In the genomic region with DNA sequence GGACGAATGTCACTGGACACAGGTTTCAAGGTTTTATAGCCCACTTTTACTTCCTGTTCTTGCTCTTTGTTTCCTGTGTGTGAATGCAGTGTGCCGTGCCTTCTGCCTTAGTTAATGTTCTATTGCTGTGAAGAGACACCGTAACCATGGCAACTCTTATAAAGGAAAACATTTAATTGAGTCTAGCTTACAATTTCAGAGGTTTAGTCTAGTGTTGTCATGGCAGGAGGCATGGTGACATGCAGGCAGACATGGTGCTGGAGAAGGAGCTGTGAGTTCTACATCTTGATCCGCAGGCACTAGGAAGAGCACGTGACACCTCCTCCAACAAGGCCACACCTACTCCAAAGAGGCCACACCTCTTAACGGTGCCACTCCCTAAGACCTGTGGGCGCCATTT, we compare ENCODE assay signal across 24 mouse cellular contexts. TPM values are rescaled to one million over a fixed set of nuclear protein-coding genes. Genes with fewer than 3 reads are reported as not detected.
DNase-seq lines count a peak whose midpoint lies in the region; ATAC-seq and TF ChIP-seq lines count a peak whose summit lies in the region.
"Had no signal": no experiment of that assay in that cellular context is flagged by ENCODE, and none has a peak within 500 bp of the region (broad histone marks: within the 10 kb centered on the region; RNA-seq: fewer than 3 reads in every experiment).

No protein-coding gene starts in this region.

- no peak for TF ChIP-seq CTCF in testis, adult 2 months (IDR thresholded peaks at IDR 0.05; ENCODE audit: control insufficient read depth, insufficient read depth, insufficient replicate concordance, low read depth, low read length)

- no peaks in the 10 kb centered on the region for H3K9me3 ChIP-seq in hindbrain, embryonic 16.5 days (ENCODE audit: control insufficient read depth, low read length)
- H3K9me3 ChIP-seq in hindbrain, embryonic 10.5 days = peaks cover 2% of the 10 kb centered on the region; the same call in 1 of the 2 replicates
- no peaks in the 10 kb centered on the region for H3K9me3 ChIP-seq in forebrain, embryonic 16.5 days (ENCODE audit: control insufficient read depth, low read length)
- no peaks in the 10 kb centered on the region for H3K9me3 ChIP-seq in neural tube, embryonic 15.5 days (replicated peaks)
- H3K9me3 ChIP-seq: heart, embryonic 15.5 days; kidney, embryonic 15.5 days had no signal

- ATAC-seq in hindbrain, embryonic 16.5 days = peak; percentile 71
- ATAC-seq in forebrain, embryonic 16.5 days = peak; percentile 73
- peak; percentile 57 for ATAC-seq in neural tube, embryonic 15.5 days (ENCODE audit: low FRiP score)
- ATAC-seq in frontal cortex, adult (ENCODE audit: low TSS enrichment) = no peak
- ATAC-seq: liver, embryonic 12.5 days had no signal

- H3K4me3 ChIP-seq in hindbrain, embryonic 16.5 days (ENCODE audit: low read length) = no peak overlapping the region
- H3K4me3 ChIP-seq in hindbrain, embryonic 10.5 days = no peak overlapping the region
- peak overlapping the region; percentile 59; the same call in 1 of the 2 replicates for H3K4me3 ChIP-seq in testis, adult 2 months (ENCODE audit: control insufficient read depth, low read depth, low read length)
- H3K4me3 ChIP-seq in forebrain, embryonic 16.5 days (replicated peaks; ENCODE audit: low read length) = no peak overlapping the region
- no peak overlapping the region for H3K4me3 ChIP-seq in neural tube, embryonic 15.5 days (replicated peaks)
- H3K4me3 ChIP-seq: embryonic facial prominence, embryonic 10.5 days; heart, embryonic 15.5 days; kidney, embryonic 15.5 days; limb, embryonic 13.5 days; liver, embryonic 12.5 days had no signal

- H3K27me3 ChIP-seq in hindbrain, embryonic 16.5 days (replicated peaks; ENCODE audit: control insufficient read depth, insufficient read depth, low read length) = no peaks in the 10 kb centered on the region
- H3K27me3 ChIP-seq in hindbrain, embryonic 10.5 days (ENCODE audit: insufficient read depth, poor library complexity, severe bottlenecking) = no peaks in the 10 kb centered on the region
- H3K27me3 ChIP-seq in testis, adult 2 months (ENCODE audit: control insufficient read depth, insufficient read depth, low read length) = no peaks in the 10 kb centered on the region
- no peaks in the 10 kb centered on the region for H3K27me3 ChIP-seq in forebrain, embryonic 16.5 days (replicated peaks; ENCODE audit: control insufficient read depth, insufficient read depth, low read length)
- H3K27me3 ChIP-seq in neural tube, embryonic 15.5 days (replicated peaks) = no peaks in the 10 kb centered on the region
- H3K27me3 ChIP-seq: CH12.LX; heart, embryonic 15.5 days; kidney, embryonic 15.5 days; limb, embryonic 13.5 days; liver, embryonic 12.5 days had no signal

- no peak overlapping the region for H3K9ac ChIP-seq in hindbrain, embryonic 16.5 days (ENCODE audit: low read depth, low read length)
- no peak overlapping the region for H3K9ac ChIP-seq in forebrain, embryonic 16.5 days (replicated peaks; ENCODE audit: low read depth, low read length)
- no peak overlapping the region for H3K9ac ChIP-seq in neural tube, embryonic 15.5 days (replicated peaks)
- H3K9ac ChIP-seq: heart, embryonic 15.5 days; kidney, embryonic 15.5 days; limb, embryonic 13.5 days; liver, embryonic 12.5 days had no signal

- H3K4me1 ChIP-seq in hindbrain, embryonic 16.5 days (ENCODE audit: control insufficient read depth, insufficient read depth, low read depth, low read length) = no peaks in the 10 kb centered on the region
- no peaks in the 10 kb centered on the region for H3K4me1 ChIP-seq in hindbrain, embryonic 10.5 days (replicated peaks)
- peaks cover 2% of the 10 kb centered on the region; the same call in 1 of the 2 replicates for H3K4me1 ChIP-seq in testis, adult 2 months (ENCODE audit: control insufficient read depth, insufficient read depth, low read length)
- no peaks in the 10 kb centered on the region for H3K4me1 ChIP-seq in forebrain, embryonic 16.5 days (replicated peaks; ENCODE audit: control insufficient read depth, insufficient read depth, low read length)
- no peaks in the 10 kb centered on the region for H3K4me1 ChIP-seq in neural tube, embryonic 15.5 days
- H3K4me1 ChIP-seq: embryonic facial prominence, embryonic 10.5 days; kidney, embryonic 15.5 days; limb, embryonic 13.5 days; liver, embryonic 12.5 days had no signal

- H3K36me3 ChIP-seq in hindbrain, embryonic 16.5 days (ENCODE audit: control insufficient read depth, insufficient read depth, low read length) = no peaks in the 10 kb centered on the region
- no peaks in the 10 kb centered on the region for H3K36me3 ChIP-seq in hindbrain, embryonic 10.5 days
- no peaks in the 10 kb centered on the region for H3K36me3 ChIP-seq in testis, adult 2 months (ENCODE audit: control insufficient read depth, insufficient read depth, low read length)
- H3K36me3 ChIP-seq in forebrain, embryonic 16.5 days (ENCODE audit: control insufficient read depth, insufficient read depth) = no peaks in the 10 kb centered on the region
- H3K36me3 ChIP-seq in neural tube, embryonic 15.5 days = no peaks in the 10 kb centered on the region
- H3K36me3 ChIP-seq: embryonic facial prominence, embryonic 10.5 days; heart, embryonic 15.5 days; kidney, embryonic 15.5 days; limb, embryonic 13.5 days; liver, embryonic 12.5 days had no signal

- no peak overlapping the region for H3K27ac ChIP-seq in hindbrain, embryonic 16.5 days (ENCODE audit: low read depth, low read length)
- H3K27ac ChIP-seq in hindbrain, embryonic 10.5 days = no peak overlapping the region
- H3K27ac ChIP-seq in testis, adult 2 months (ENCODE audit: control insufficient read depth, insufficient read depth, low read depth, low read length) = no peak overlapping the region
- no peak overlapping the region for H3K27ac ChIP-seq in forebrain, embryonic 16.5 days (ENCODE audit: low read length)
- no peak overlapping the region for H3K27ac ChIP-seq in neural tube, embryonic 15.5 days (replicated peaks)
- H3K27ac ChIP-seq: embryonic facial prominence, embryonic 10.5 days; heart, embryonic 15.5 days; kidney, embryonic 15.5 days; limb, embryonic 13.5 days; liver, embryonic 12.5 days had no signal

- 76% methylated on average over 7 of the region's 7 CpGs for WGBS in hindbrain, embryonic 16.5 days
- WGBS in hindbrain, embryonic 10.5 days = 84% methylated on average over 7 of the region's 7 CpGs
- 69% methylated on average over 7 of the region's 7 CpGs for WGBS in forebrain, embryonic 16.5 days
- WGBS in neural tube, embryonic 15.5 days = 67% methylated on average over 7 of the region's 7 CpGs

- DNase-seq in hindbrain, embryonic 10.5 days (ENCODE audit: low spot score) = no peak
- no peak for DNase-seq in testis, postnatal 10 days (ENCODE audit: low spot score)
- DNase-seq in lung, postnatal 14 days = no peak
- DNase-seq: adrenal gland, postnatal 14 days; B cell, adult 2 months; cerebellum, adult 11 months; cerebellum, postnatal 10 days; heart, postnatal 36 days; kidney, adult 11 months; kidney, postnatal 36 days; lung, adult 2 months; right cerebral cortex, adult 18-20 months; thymus, postnatal 14 days had no signal

- no peak for TF ChIP-seq POLR2A in testis, adult 2 months (IDR thresholded peaks at IDR 0.05; ENCODE audit: control insufficient read depth, low read depth, low read length)

- H3K4me2 ChIP-seq in hindbrain, embryonic 16.5 days (ENCODE audit: low read length) = no peak overlapping the region
- no peak overlapping the region for H3K4me2 ChIP-seq in forebrain, embryonic 16.5 days (ENCODE audit: low read length)
- no peak overlapping the region for H3K4me2 ChIP-seq in neural tube, embryonic 15.5 days
- H3K4me2 ChIP-seq: heart, embryonic 15.5 days; kidney, embryonic 15.5 days; limb, embryonic 13.5 days; liver, embryonic 12.5 days had no signal

RNA-seq across cellular contexts. Expression of gene Rwdd4a, which starts 48.0 kb away (rescaled TPM):
- 25.9 and 31.6 TPM in 2 replicates for polyA plus RNA-seq in hindbrain, embryonic 16.5 days (2015; fragmentation: Nextera tagmentation; extraction: Ambion mirVana)
- polyA plus RNA-seq in hindbrain, embryonic 10.5 days (2016; fragmentation: Nextera tagmentation; extraction: Ambion mirVana) = 43.8 and 48.6 TPM in 2 replicates
- polyA plus RNA-seq in testis, adult 2 months (2012; rRNA removed) = 48.0 and 54.0 TPM in 2 replicates
- 33.4 and 37.9 TPM in 2 replicates for polyA plus RNA-seq in forebrain, embryonic 16.5 days (2015; fragmentation: Nextera tagmentation; extraction: Ambion mirVana)
- polyA plus RNA-seq in neural tube, embryonic 15.5 days (2015; fragmentation: Nextera tagmentation; extraction: Ambion mirVana) = 24.3 and 29.9 TPM in 2 replicates

RNA-seq across cellular contexts. Expression of gene Trappc11, which starts 48.2 kb away (rescaled TPM):
- 39.7 and 42.5 TPM in 2 replicates for polyA plus RNA-seq in hindbrain, embryonic 16.5 days (2015; fragmentation: Nextera tagmentation; extraction: Ambion mirVana)
- 34.7 and 39.0 TPM in 2 replicates for polyA plus RNA-seq in hindbrain, embryonic 10.5 days (2016; fragmentation: Nextera tagmentation; extraction: Ambion mirVana)
- 15.7 and 17.2 TPM in 2 replicates for polyA plus RNA-seq in testis, adult 2 months (2012; rRNA removed)
- 44.5 and 46.2 TPM in 2 replicates for polyA plus RNA-seq in forebrain, embryonic 16.5 days (2015; fragmentation: Nextera tagmentation; extraction: Ambion mirVana)
- polyA plus RNA-seq in neural tube, embryonic 15.5 days (2015; fragmentation: Nextera tagmentation; extraction: Ambion mirVana) = 36.0 and 36.5 TPM in 2 replicates
